Mouse (Mus musculus): ENCODE data around the gene Foxp1. TPM values are rescaled to one million over a fixed set of nuclear protein-coding genes. Genes with fewer than 3 reads are reported as not detected.

The Foxp1 gene
- total and polyA plus RNA-seq, 3 experiments = 16.1 to 42.0 TPM; not detected in 1

DNA sequence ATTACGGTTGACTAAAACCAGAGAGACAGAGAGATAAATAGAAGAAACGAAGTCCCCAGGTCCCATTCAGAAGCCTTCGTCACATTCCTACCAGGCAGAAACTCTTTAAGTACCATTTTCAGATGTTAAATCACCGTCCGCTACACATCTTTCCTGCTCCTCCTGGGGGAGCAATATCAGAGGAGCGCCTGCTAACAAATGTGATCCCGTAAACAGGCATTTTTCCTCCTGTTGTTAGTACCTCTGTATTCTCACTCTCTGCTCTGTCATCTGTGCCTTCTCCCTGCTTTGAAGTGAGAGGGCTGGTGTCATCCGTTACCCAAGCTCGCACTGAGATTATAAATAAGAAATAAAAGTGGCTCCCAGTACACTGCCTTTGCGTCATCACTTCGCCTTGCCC, 384.5 kb downstream of the Foxp1 start:
- Histone ChIP-seq H3K4me1 (ENCODE audit: control insufficient read depth in 1 of 2, insufficient read depth in 2 of 2, low read length in 2 of 2) (no peaks in the 10 kb centered on the region), H3K27ac (ENCODE audit: control insufficient read depth, low read depth, low read length) (no peak overlapping the region), H3K9me3 (replicated peaks; ENCODE audit: insufficient read depth, low read length) (no peaks in the 10 kb centered on the region), H3K9ac (ENCODE audit: control insufficient read depth, low read depth, low read length, poor library complexity, severe bottlenecking) (no peak overlapping the region), H3K79me2 (ENCODE audit: control insufficient read depth, insufficient read depth, low read length, poor library complexity) (no peaks in the 10 kb centered on the region), H3K27me3 (ENCODE audit: control insufficient read depth in 1 of 2, insufficient read depth in 2 of 2, low read length in 2 of 2) (no peaks in the 10 kb centered on the region), H3K36me3 (ENCODE audit: control insufficient read depth in 1 of 2, insufficient read depth in 2 of 2, low read length in 2 of 2) (no peaks in the 10 kb centered on the region), H3K4me3 (ENCODE audit: control insufficient read depth in 1 of 2, insufficient read depth in 1 of 2, low read depth in 2 of 2, low read length in 2 of 2) (no peak overlapping the region)
- DNase-seq (ENCODE audit: low read depth, low spot score) = no peak
- TF ChIP-seq SMC3 (IDR thresholded peaks at IDR 0.05; ENCODE audit: low read depth, low read length) = no peak

- TF ChIP-seq TBP (IDR thresholded peaks at IDR 0.05; ENCODE audit: low read depth, low read length) = no peak
- TF ChIP-seq RAD21 (IDR thresholded peaks at IDR 0.05; ENCODE audit: low read depth, low read length) = no peak
- TF ChIP-seq NRF1 (IDR thresholded peaks at IDR 0.05; ENCODE audit: insufficient read depth, low read depth, low read length, poor library complexity, severe bottlenecking) = no peak
- TF ChIP-seq ZC3H11A (IDR thresholded peaks at IDR 0.05; ENCODE audit: low read depth, low read length) = no peak
- TF ChIP-seq MYB (IDR thresholded peaks at IDR 0.05; ENCODE audit: low read depth, low read length) = no peak
- TF ChIP-seq NELFE (IDR thresholded peaks at IDR 0.05; ENCODE audit: low read depth, low read length) = no peak
- no peak for TF ChIP-seq HCFC1 (IDR thresholded peaks at IDR 0.05; ENCODE audit: low read depth, low read length)
- no peak for TF ChIP-seq BHLHE40 (IDR thresholded peaks at IDR 0.05; ENCODE audit: borderline replicate concordance, low read depth, low read length)
- TF ChIP-seq GATA1 (IDR thresholded peaks at IDR 0.05; ENCODE audit: low read depth, low read length) = no peak
- TF ChIP-seq USF2 (IDR thresholded peaks at IDR 0.05; ENCODE audit: borderline replicate concordance in 1 of 2, insufficient read depth in 1 of 2, low read depth in 1 of 2, low read length in 2 of 2) = no peak
- TF ChIP-seq MYC (IDR thresholded peaks at IDR 0.05; ENCODE audit: low read depth, low read length) = no peak
- TF ChIP-seq E2F4 (IDR thresholded peaks at IDR 0.05; ENCODE audit: borderline replicate concordance, low read depth, low read length) = no peak
- Histone ChIP-seq H3K27ac (ENCODE audit: control insufficient read depth, low read depth, low read length) (no peak overlapping the region), H3K27me3 (ENCODE audit: control insufficient read depth in 1 of 2, insufficient read depth in 2 of 2, low read length in 2 of 2) (no peaks in the 10 kb centered on the region), H3K9ac (ENCODE audit: control insufficient read depth, low read depth, low read length, poor library complexity, severe bottlenecking) (no peak overlapping the region), H3K36me3 (ENCODE audit: control insufficient read depth in 1 of 2, insufficient read depth in 2 of 2, low read length in 2 of 2) (no peaks in the 10 kb centered on the region), H3K4me1 (ENCODE audit: control insufficient read depth in 1 of 2, insufficient read depth in 2 of 2, low read length in 2 of 2) (no peaks in the 10 kb centered on the region), H3K4me3 (ENCODE audit: control insufficient read depth in 1 of 2, insufficient read depth in 1 of 2, low read depth in 2 of 2, low read length in 2 of 2) (no peak overlapping the region), H3K9me3 (replicated peaks; ENCODE audit: insufficient read depth, low read length) (no peaks in the 10 kb centered on the region), H3K79me2 (ENCODE audit: control insufficient read depth, insufficient read depth, low read length, poor library complexity) (no peaks in the 10 kb centered on the region)
- DNase-seq (ENCODE audit: low read depth, low spot score) = no peak
Measured at GRCm38 (mm10) chr6:99137071-99137470, 385.4 kb downstream of the Foxp1 start.

DNA sequence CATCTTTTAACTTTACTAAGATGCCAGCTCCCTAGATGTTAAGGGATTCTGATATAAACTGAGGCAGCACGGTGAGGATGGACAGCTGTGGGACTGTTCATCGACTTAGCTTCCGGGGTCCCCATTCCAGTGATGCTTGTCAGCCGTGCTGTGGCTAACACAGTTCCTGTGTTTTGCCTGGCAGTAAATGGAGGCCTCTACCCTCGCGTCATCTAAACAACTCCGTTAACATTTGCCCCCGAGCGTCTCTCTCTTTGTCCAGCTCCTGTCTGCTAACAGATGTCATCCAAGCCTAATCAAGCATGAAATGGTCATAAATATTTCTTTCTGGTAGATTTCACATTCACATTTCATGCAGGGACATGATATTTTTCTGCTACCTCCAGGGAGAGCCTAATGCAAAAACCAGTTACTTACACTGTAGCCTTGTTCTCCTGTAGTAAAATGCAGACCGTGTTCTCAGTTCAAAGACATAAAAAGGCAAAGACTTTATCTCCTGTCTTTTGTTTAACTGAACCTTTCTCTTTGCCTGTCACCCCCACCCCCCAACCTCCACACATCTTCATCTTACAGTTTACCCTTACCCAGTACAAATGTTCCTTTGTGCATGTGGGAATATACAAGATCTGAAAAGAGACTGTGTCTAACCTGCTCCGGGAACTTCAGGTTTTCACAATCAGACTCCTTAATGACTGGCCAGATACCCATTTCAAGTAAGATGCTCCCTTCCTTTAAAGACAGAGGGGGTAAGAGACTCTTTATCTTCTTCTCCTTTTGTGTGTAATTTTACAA, 386.4 kb downstream of the Foxp1 start:
- H3K4me1 ChIP-seq (ENCODE audit: control insufficient read depth in 1 of 2, insufficient read depth in 2 of 2, low read length in 2 of 2) = no peaks in the 10 kb centered on the region
- no peak overlapping the region for H3K27ac ChIP-seq (ENCODE audit: control insufficient read depth, low read depth, low read length)
- H3K79me2 ChIP-seq (ENCODE audit: control insufficient read depth, insufficient read depth, low read length, poor library complexity) = no peaks in the 10 kb centered on the region
- H3K9me3 ChIP-seq (replicated peaks; ENCODE audit: insufficient read depth, low read length) = no peaks in the 10 kb centered on the region
- H3K36me3 ChIP-seq (ENCODE audit: control insufficient read depth in 1 of 2, insufficient read depth in 2 of 2, low read length in 2 of 2) = no peaks in the 10 kb centered on the region
- H3K27me3 ChIP-seq (ENCODE audit: control insufficient read depth in 1 of 2, insufficient read depth in 2 of 2, low read length in 2 of 2) = no peaks in the 10 kb centered on the region
- DNase-seq (ENCODE audit: low read depth, low spot score) = no peak
- H3K9ac ChIP-seq (ENCODE audit: control insufficient read depth, low read depth, low read length, poor library complexity, severe bottlenecking) = no peak overlapping the region
- H3K4me3 ChIP-seq (ENCODE audit: control insufficient read depth in 1 of 2, insufficient read depth in 1 of 2, low read depth in 2 of 2, low read length in 2 of 2) = no peak overlapping the region
- TF ChIP-seq TBP (IDR thresholded peaks at IDR 0.05; ENCODE audit: low read depth, low read length) (no peak), ELF1 (IDR thresholded peaks at IDR 0.05; ENCODE audit: low read depth, low read length) (no peak), MAZ (IDR thresholded peaks at IDR 0.05; ENCODE audit: low read depth, low read length) (no peak), TCF12 (IDR thresholded peaks at IDR 0.05; ENCODE audit: low read depth, low read length) (no peak), CHD2 (IDR thresholded peaks at IDR 0.05; ENCODE audit: low read length) (no peak), NELFE (IDR thresholded peaks at IDR 0.05; ENCODE audit: low read depth, low read length) (no peak), ZKSCAN1 (IDR thresholded peaks at IDR 0.05; ENCODE audit: low read depth, low read length) (no peak), SIN3A (IDR thresholded peaks at IDR 0.05; ENCODE audit: low read length) (no peak), GATA1 (IDR thresholded peaks at IDR 0.05; ENCODE audit: low read depth, low read length) (no peak), E2F4 (IDR thresholded peaks at IDR 0.05; ENCODE audit: borderline replicate concordance, low read depth, low read length) (no peak), MEF2A (IDR thresholded peaks at IDR 0.05; ENCODE audit: extremely low read depth, insufficient replicate concordance, low read depth, low read length, poor library complexity, severe bottlenecking) (no peak), EP300 (IDR thresholded peaks at IDR 0.05; ENCODE audit: low read depth in 1 of 2, low read length in 2 of 2) (no peak), UBTF (IDR thresholded peaks at IDR 0.05; ENCODE audit: borderline replicate concordance, insufficient read depth, low read depth, low read length) (no peak), MAX (IDR thresholded peaks at IDR 0.05; ENCODE audit: low read length) (no peak), MYB (IDR thresholded peaks at IDR 0.05; ENCODE audit: low read depth, low read length) (no peak), ZMIZ1 (IDR thresholded peaks at IDR 0.05; ENCODE audit: low read depth, low read length) (no peak)

Measured in MEL (cell line).